Mouse (Mus musculus): ENCODE results near the gene Otogl. TPM values are rescaled to one million over a fixed set of nuclear protein-coding genes. Genes with fewer than 3 reads are reported as not detected.

Gene Otogl
- polyA plus RNA-seq, 1 experiment from 2014 or later = 0.01 TPM

DNA sequence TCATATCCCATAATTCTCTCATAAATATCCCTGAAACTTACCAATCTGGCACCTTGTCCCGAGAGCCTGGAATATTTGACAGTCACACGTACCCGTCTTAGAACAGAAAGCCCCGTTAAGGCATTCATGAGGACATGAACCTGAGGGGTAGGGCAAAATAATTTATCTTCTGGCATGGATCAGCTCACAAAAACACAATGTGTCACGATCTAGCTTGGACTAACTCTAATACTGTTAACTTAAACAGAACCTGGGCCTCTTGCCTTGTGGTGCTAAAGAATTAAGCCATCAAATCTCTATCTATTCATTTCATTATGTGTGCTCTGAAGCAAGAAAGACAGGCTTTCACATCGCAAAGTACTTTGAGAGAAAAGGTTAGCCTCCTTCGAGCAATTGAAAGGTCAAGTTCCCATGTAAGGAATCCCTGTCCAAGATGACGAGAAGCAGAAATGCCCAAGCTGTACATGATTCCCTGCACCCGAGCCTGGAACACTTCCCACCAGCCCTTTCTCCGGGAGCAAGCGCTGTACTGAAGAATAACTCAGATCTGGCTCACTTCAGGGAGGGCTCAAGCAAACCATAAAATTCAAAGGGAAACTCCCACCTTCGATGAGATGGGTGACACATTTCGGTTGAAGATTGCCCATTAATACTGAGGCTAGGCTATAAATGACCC is 10.6 kb downstream of the Otogl start:
- WGBS (ENCODE audit: insufficient replicate concordance) = 68% methylated on average over 13 of the region's 13 CpGs

DNA sequence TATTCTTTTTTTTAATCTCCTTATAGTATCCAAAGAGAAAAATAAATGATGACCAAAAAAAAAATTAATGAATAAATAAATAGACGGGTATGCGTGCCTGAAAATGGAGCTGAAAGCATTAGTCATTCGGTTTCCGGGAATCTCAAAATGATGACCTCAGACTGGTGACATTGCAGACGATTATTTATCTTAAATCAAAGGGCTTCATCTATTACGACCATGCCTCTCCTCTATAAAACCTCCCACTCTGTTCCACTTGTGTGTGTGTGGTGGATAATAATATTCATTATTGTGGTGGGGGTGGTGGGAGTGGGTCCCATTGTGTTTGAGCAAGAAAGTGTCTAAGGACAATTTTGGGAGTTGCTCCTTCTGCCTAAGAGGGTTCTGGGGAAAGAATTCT is 12.0 kb downstream of the Otogl start:
- H3K4me3 ChIP-seq = no peak overlapping the region
- no peak overlapping the region for H3K27ac ChIP-seq
- H3K4me1 ChIP-seq = no peaks in the 10 kb centered on the region
- no peaks in the 10 kb centered on the region for H3K9me3 ChIP-seq (replicated peaks)
- no peaks in the 10 kb centered on the region for H3K36me3 ChIP-seq
- no peak overlapping the region for H3K9ac ChIP-seq
- ATAC-seq = no peak
- no peaks in the 10 kb centered on the region for H3K27me3 ChIP-seq (replicated peaks)
- 67% methylated on average over 6 of the region's 6 CpGs for WGBS (ENCODE audit: insufficient replicate concordance)
- H3K4me2 ChIP-seq = no peak overlapping the region

More for the DNA sequence above, 10.6 kb downstream of the Otogl start:
- Histone ChIP-seq H3K27ac (no peak overlapping the region), H3K27me3 (replicated peaks) (no peaks in the 10 kb centered on the region), H3K9ac (no peak overlapping the region), H3K36me3 (no peaks in the 10 kb centered on the region), H3K4me1 (no peaks in the 10 kb centered on the region), H3K4me2 (no peak overlapping the region), H3K9me3 (replicated peaks) (no peaks in the 10 kb centered on the region), H3K4me3 (no peak overlapping the region)
- no peak for ATAC-seq

DNA sequence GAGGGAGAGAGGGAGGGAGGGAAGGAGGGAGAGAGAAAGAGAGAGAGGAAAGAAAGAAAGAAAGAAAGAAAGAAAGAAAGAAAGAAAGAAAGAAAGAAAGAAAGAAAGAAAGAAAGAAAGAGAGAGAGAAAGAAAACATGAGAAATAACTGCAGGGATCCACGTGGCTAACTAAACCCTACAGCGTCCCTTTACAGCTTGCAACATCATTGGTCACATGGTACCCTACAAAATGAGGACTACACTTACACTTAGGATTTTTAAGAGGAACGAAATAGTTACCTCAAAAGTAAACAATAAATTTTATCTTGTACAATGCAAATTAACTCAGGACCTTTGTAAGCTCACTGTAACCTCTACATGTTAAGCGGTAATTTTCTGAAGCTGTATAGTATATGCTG is 15.8 kb downstream of the Otogl start:
- Histone ChIP-seq H3K27me3 (replicated peaks) (no peaks in the 10 kb centered on the region), H3K27ac (no peak overlapping the region), H3K4me2 (no peak overlapping the region), H3K9ac (no peak overlapping the region), H3K4me1 (no peaks in the 10 kb centered on the region), H3K36me3 (no peaks in the 10 kb centered on the region), H3K4me3 (no peak overlapping the region), H3K9me3 (replicated peaks) (no peaks in the 10 kb centered on the region)
- 65% methylated on average over 4 of the region's 4 CpGs for WGBS (ENCODE audit: insufficient replicate concordance)
- no peak for ATAC-seq

DNA sequence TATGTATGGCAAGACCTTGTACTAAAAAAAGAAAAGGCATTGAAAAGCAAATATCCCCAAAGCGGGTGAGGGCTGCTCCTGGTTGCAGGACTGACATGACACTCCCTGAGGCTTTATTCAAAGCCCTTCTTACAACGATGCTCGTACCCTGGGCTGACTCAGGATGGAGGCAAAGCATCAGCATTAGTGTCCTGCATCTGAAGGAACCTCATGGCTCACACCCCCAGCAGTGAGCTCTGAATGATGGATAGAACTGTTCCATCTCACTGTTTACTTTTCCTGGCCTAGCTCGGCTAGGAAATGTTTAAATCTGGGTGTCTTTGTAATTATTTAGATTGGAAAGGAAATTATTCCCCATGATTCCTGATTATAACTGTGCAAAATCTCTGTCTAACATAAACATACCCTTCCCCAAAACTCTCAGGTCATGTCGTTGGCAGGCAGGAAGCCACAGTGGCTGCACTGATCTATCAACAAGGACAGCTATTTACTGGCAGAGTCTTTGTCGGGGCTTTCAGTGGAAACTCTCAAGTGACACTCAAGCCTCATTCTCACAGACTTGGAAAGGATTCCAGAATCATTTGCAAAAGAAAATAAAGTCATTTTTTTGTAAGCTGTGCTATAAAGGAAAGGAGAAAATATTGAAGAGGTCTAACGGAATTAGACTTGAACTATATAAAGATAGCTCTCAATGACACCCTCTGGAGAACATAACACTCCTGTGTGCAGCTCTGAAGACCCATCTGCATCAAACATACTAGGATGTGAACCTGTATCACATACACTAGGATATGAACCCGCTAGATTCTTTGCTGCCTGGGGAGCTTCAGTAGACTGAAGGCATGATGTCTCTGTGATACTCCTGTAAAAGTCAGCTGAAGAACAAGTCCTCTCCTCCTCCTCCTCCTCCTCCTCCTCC is 17.0 kb downstream of the Otogl start:
- Histone ChIP-seq H3K9me3 (replicated peaks) (no peaks in the 10 kb centered on the region), H3K36me3 (no peaks in the 10 kb centered on the region), H3K4me3 (no peak overlapping the region), H3K27me3 (replicated peaks) (no peaks in the 10 kb centered on the region), H3K9ac (no peak overlapping the region), H3K4me2 (no peak overlapping the region), H3K27ac (no peak overlapping the region), H3K4me1 (no peaks in the 10 kb centered on the region)
- no peak for ATAC-seq
- 48% methylated on average over 8 of the region's 8 CpGs for WGBS (ENCODE audit: insufficient replicate concordance)

DNA sequence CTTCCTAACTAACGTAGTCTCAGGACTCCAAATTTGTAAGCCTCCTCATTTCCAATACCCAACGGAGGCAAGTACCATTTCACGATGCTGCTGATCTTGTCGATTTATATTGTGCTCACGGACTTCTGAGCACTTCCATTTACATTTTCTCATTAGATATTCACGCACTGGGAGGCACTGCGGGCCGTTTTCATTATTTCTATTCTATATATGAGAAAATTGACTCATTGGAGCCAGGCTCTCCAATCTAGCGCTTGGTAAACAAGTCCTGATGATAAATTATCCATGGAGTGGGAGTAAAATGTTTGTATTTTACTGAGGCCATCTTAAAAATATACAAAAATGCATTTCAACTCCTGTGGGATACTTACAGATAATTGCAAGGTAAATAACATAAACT is 21.5 kb downstream of the Otogl start:
- no peaks in the 10 kb centered on the region for H3K36me3 ChIP-seq
- H3K27ac ChIP-seq = no peak overlapping the region
- no peak overlapping the region for H3K4me2 ChIP-seq
- no peak for ATAC-seq
- no peaks in the 10 kb centered on the region for H3K4me1 ChIP-seq
- WGBS (ENCODE audit: insufficient replicate concordance) = 74% methylated on average over 9 of the region's 9 CpGs
- no peak overlapping the region for H3K4me3 ChIP-seq
- H3K9ac ChIP-seq = no peak overlapping the region
- H3K27me3 ChIP-seq (replicated peaks) = no peaks in the 10 kb centered on the region
- no peaks in the 10 kb centered on the region for H3K9me3 ChIP-seq (replicated peaks)

DNA sequence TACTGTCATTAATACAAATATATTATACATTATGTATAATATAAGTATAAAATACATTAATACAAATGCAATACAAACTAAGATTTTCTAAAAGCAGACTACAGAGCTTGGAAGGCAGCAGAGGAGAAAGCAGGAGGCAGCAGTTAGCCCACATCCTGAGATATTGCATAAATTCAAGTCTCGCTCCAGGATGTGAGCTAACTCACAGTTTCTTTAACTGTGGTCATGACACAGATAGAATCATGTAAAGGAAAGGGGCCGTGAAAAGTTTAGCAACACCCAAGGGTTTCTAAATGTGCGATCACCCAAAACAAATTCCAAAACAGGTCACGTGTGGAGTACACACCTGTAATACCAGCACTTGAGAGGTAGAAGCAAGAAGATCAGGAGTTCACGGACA is 39.4 kb downstream of the Otogl start:
- Histone ChIP-seq H3K4me1 (no peaks in the 10 kb centered on the region), H3K27ac (no peak overlapping the region), H3K4me2 (no peak overlapping the region), H3K36me3 (no peaks in the 10 kb centered on the region), H3K27me3 (replicated peaks) (no peaks in the 10 kb centered on the region), H3K4me3 (no peak overlapping the region), H3K9ac (no peak overlapping the region), H3K9me3 (replicated peaks) (no peaks in the 10 kb centered on the region)
- ATAC-seq = no peak
- 60% methylated on average over 5 of the region's 5 CpGs for WGBS (ENCODE audit: insufficient replicate concordance)

DNA sequence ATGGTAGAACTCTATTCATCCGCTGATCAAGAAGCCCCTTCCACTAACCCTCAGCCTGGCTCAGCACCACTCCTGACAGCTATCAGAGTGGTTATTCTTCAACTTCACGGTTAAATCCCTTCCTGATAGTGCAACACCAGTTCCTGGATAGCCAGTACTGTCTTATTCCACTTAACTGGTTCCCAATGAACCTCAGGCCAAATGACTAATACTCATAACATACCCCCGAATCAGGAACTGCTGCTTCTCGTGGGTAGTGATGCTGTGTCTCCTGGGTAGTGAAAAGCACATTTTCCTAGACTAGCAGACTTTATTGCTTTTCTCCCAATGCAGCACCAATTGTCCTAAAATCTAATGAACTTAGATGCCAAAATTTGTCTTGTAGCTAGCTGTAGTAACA is 39.8 kb downstream of the Otogl start:
- no peaks in the 10 kb centered on the region for H3K27me3 ChIP-seq (replicated peaks)
- H3K9me3 ChIP-seq (replicated peaks) = no peaks in the 10 kb centered on the region
- ATAC-seq = no peak
- 52% methylated on average over 4 of the region's 4 CpGs for WGBS (ENCODE audit: insufficient replicate concordance)
- H3K27ac ChIP-seq = no peak overlapping the region
- no peak overlapping the region for H3K9ac ChIP-seq
- no peaks in the 10 kb centered on the region for H3K36me3 ChIP-seq
- no peak overlapping the region for H3K4me3 ChIP-seq
- no peak overlapping the region for H3K4me2 ChIP-seq
- H3K4me1 ChIP-seq = no peaks in the 10 kb centered on the region

DNA sequence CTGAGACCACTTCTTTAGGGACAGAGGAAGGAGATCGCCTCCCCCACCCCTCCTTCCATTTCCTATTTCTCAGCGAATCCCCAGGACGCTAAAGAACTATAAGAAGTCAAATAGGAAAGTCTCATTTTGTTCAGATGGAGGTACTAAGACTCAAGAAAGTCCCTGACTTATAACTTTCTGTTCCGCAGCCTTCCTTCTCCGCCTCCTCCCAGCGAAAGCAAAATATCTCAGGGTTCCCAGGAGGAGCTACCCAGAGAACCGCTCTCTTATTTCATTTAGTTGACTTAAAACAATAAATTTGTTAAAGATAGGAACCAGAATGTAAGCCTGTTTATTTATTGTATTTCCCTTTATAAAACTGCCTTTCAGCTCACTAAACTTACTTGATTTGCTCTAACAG is 41.4 kb downstream of the Otogl start:
- H3K4me3 ChIP-seq = no peak overlapping the region
- no peaks in the 10 kb centered on the region for H3K4me1 ChIP-seq
- no peaks in the 10 kb centered on the region for H3K9me3 ChIP-seq (replicated peaks)
- 65% methylated on average over 7 of the region's 7 CpGs for WGBS (ENCODE audit: insufficient replicate concordance)
- no peak overlapping the region for H3K4me2 ChIP-seq
- ATAC-seq = no peak
- no peaks in the 10 kb centered on the region for H3K27me3 ChIP-seq (replicated peaks)
- H3K9ac ChIP-seq = no peak overlapping the region
- no peaks in the 10 kb centered on the region for H3K36me3 ChIP-seq
- H3K27ac ChIP-seq = no peak overlapping the region

DNA sequence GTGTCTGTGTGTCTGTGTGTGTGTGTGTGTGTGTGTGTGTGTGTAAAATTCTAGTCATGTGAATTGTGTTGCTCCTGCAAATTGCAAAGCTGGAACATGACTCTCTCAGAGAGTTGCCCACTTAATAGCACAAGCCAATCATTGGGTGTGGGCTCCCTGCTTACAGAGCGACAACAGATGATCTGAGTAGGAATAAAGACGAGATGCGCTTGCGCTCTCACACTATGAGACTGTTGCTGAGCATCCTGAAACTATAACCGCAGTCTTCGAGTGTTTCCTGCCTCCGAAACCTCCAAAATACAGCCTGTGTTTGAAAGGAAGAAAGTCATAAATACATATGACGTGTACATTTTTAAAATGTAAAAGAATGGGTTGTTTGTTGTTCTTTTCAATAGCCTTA is 43.0 kb downstream of the Otogl start:
- Histone ChIP-seq H3K9ac (no peak overlapping the region), H3K36me3 (no peaks in the 10 kb centered on the region), H3K4me3 (no peak overlapping the region), H3K4me1 (no peaks in the 10 kb centered on the region), H3K27me3 (replicated peaks) (no peaks in the 10 kb centered on the region), H3K27ac (no peak overlapping the region), H3K9me3 (replicated peaks) (no peaks in the 10 kb centered on the region), H3K4me2 (no peak overlapping the region)
- ATAC-seq = no peak
- WGBS (ENCODE audit: insufficient replicate concordance) = 83% methylated on average over 8 of the region's 8 CpGs

DNA sequence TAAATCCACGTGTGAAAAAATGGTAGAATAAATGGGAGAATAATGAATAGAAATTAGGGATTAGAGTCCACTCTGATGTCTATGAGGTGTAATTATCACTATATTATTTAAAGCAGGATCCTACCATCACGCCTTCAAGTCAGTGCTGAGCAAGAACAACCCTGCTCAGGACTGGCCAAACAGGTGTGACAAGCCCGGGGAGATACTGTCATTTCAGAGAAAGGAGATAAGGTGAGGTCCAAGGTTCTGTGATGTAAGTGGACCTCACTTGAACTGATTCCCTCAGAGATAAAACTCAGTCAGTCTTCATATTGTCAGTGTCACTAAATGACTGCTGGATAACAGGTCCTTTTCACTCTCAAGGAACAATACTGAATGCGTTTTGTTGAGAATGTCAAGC is 44.5 kb downstream of the Otogl start:
- no peaks in the 10 kb centered on the region for H3K9me3 ChIP-seq (replicated peaks)
- H3K27me3 ChIP-seq (replicated peaks) = no peaks in the 10 kb centered on the region
- H3K4me1 ChIP-seq = no peaks in the 10 kb centered on the region
- H3K27ac ChIP-seq = no peak overlapping the region
- no peaks in the 10 kb centered on the region for H3K36me3 ChIP-seq
- ATAC-seq = no peak
- H3K4me3 ChIP-seq = no peak overlapping the region
- WGBS (ENCODE audit: insufficient replicate concordance) = 57% methylated on average over 4 of the region's 4 CpGs
- no peak overlapping the region for H3K4me2 ChIP-seq
- no peak overlapping the region for H3K9ac ChIP-seq

DNA sequence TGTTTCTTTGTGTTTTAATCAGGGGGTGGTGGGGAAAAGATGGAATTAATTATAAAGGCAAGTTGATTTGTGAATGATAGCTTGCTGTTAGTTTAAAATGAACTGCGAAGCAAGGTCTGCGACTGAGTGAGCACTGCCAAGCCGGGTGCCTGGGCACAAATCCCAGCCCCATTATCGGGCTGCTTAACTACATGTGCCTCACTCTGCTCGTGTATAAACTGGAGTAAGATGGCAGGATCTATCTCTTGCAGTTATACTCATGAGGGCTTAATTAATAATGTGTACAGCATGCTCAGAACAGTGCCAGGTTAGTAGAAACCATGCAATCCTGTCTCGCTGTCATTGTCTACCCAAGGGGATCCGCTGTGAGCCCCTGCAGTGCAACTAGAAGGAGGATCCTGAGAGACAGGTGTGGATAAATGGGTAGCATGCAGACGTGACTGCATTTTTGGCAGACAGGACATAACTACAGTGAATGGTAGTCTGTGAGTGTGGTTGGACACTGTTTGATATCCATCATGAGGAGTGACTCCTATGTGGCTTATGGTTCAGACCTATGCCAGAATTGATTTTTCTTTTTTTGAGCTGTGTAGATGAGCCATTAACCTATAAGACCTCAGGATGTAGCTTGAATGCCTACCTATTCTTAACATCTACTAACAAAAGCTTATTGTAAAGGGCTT is 51.6 kb downstream of the Otogl start:
- ATAC-seq = no peak

DNA sequence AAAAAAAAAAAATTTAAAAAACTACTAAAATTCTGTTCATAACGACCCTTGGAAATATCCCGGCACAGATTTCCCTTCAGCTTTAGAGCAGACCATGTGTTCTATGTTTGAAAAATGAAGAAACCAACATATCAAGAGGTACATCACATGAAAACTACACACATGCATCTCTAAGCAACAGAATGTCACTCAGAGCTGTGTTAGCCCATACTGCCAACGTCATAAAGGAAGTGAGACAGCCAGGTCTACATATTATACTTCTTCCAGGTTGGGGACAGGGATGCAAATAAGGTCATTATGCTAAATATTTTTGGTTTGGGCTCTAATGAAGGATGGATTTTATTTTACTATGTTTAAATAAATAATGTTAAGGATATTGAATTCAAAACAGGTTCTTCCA is 52.7 kb downstream of the Otogl start:
- Histone ChIP-seq H3K4me1 (no peaks in the 10 kb centered on the region), H3K4me3 (no peak overlapping the region), H3K27me3 (replicated peaks) (no peaks in the 10 kb centered on the region), H3K4me2 (no peak overlapping the region), H3K27ac (no peak overlapping the region), H3K9ac (no peak overlapping the region), H3K36me3 (no peaks in the 10 kb centered on the region), H3K9me3 (replicated peaks) (no peaks in the 10 kb centered on the region)
- no peak for ATAC-seq
- 67% methylated on average over 3 of the region's 3 CpGs for WGBS (ENCODE audit: insufficient replicate concordance)

More for the DNA sequence above, 51.6 kb downstream of the Otogl start:
- H3K9me3 ChIP-seq (replicated peaks) = no peaks in the 10 kb centered on the region
- no peaks in the 10 kb centered on the region for H3K4me1 ChIP-seq
- H3K27me3 ChIP-seq (replicated peaks) = no peaks in the 10 kb centered on the region
- no peaks in the 10 kb centered on the region for H3K36me3 ChIP-seq
- H3K4me3 ChIP-seq = no peak overlapping the region
- H3K9ac ChIP-seq = no peak overlapping the region
- H3K4me2 ChIP-seq = no peak overlapping the region
- no peak overlapping the region for H3K27ac ChIP-seq
- 71% methylated on average over 8 of the region's 8 CpGs for WGBS (ENCODE audit: insufficient replicate concordance)
